Mouse (Mus musculus): ENCODE measurements around the gene Sfxn5.

Sfxn5 gene

GRCm38 (mm10) chr6:85363906-85364260, 30.7 kb upstream of the Sfxn5 start:
- peak in 1 of 2 experiments; percentile 31 for DNase-seq

- no peak for DNase-seq
Measured at GRCm38 (mm10) chr6:85363231-85363905, 30.1 kb upstream of the Sfxn5 start.

- DNase-seq, result no peak
Measured at GRCm38 (mm10) chr6:85362610-85363009, 29.4 kb upstream of the Sfxn5 start.

- peak; percentile 36 to 64 for DNase-seq
Measured at GRCm38 (mm10) chr6:85360311-85360710, 27.1 kb upstream of the Sfxn5 start.

- no peak for DNase-seq
Measured at GRCm38 (mm10) chr6:85358877-85359276, 25.7 kb upstream of the Sfxn5 start.

- DNase-seq, result no peak
Measured at GRCm38 (mm10) chr6:85356682-85357465, 23.7 kb upstream of the Sfxn5 start.

- DNase-seq, result no peak
Measured at GRCm38 (mm10) chr6:85355753-85356152, 22.5 kb upstream of the Sfxn5 start.

- no peak for DNase-seq
Measured at GRCm38 (mm10) chr6:85354709-85355108, 21.5 kb upstream of the Sfxn5 start.

GRCm38 (mm10) chr6:85353706-85354105, 20.5 kb upstream of the Sfxn5 start:
- DNase-seq, result no peak

GRCm38 (mm10) chr6:85350157-85350556, 16.9 kb upstream of the Sfxn5 start:
- DNase-seq, result no peak

GRCm38 (mm10) chr6:85349246-85349645, 16.0 kb upstream of the Sfxn5 start:
- peak; percentile 39 to 64 for DNase-seq

- DNase-seq, result no peak
Measured at GRCm38 (mm10) chr6:85348133-85348532, 14.9 kb upstream of the Sfxn5 start.

GRCm38 (mm10) chr6:85346028-85346634, 12.9 kb upstream of the Sfxn5 start:
- peak; percentile 90 to 92 for DNase-seq

GRCm38 (mm10) chr6:85344929-85345328, 11.7 kb upstream of the Sfxn5 start:
- no peak for DNase-seq

GRCm38 (mm10) chr6:85343027-85343426, 9.8 kb upstream of the Sfxn5 start:
- DNase-seq, result no peak

- DNase-seq, result no peak
Measured at GRCm38 (mm10) chr6:85341814-85342501, 8.7 kb upstream of the Sfxn5 start.

- no peak for DNase-seq
Measured at GRCm38 (mm10) chr6:85340184-85340583, 7.0 kb upstream of the Sfxn5 start.

GRCm38 (mm10) chr6:85339273-85339901, 6.2 kb upstream of the Sfxn5 start:
- DNase-seq, result peak; percentile 69 to 75

GRCm38 (mm10) chr6:85336944-85337343, 3.7 kb upstream of the Sfxn5 start:
- no peak for DNase-seq

- DNase-seq, result no peak
Measured at GRCm38 (mm10) chr6:85335352-85335751, 2.1 kb upstream of the Sfxn5 start.

GRCm38 (mm10) chr6:85334851-85335250, 1.6 kb upstream of the Sfxn5 start:
- DNase-seq, result no peak

GRCm38 (mm10) chr6:85334251-85334650, 1.0 kb upstream of the Sfxn5 start:
- no peak for DNase-seq

- no peak for DNase-seq
Measured at GRCm38 (mm10) chr6:85333732-85334131, 510 bp upstream of the Sfxn5 start.

All from kidney, postnatal 4 days (tissue).